Comparison of ENCODE assay signal across 23 mouse cellular contexts in the genomic region with DNA sequence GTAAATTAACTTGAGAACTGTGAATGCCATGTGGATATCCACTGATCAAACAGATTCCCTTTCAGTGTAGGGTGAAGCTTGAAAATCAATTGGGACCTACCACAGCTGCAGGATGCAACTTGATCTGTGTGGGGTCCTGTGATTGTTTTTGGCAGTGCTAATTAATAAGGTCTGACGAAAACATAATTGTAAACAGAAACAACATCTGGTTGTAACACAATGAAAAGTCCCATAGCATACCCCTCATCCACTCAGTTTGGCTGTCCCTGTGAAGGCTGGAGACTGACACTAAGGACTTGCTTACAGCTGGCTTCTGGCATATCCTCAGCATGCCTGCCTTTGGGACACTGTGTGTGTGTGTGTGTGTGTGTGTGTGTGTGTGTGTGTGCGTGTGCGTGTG.
"Had no signal": no experiment of that assay in that cellular context is flagged by ENCODE, and none has a peak within 500 bp of the region (broad histone marks: within the 10 kb centered on the region; RNA-seq: fewer than 3 reads in every experiment).

No protein-coding gene starts in this region.

- H3K4me2 ChIP-seq: kidney, embryonic 15.5 days; limb, embryonic 13.5 days; liver, embryonic 12.5 days; liver, embryonic 15.5 days; midbrain, embryonic 13.5 days; neural tube, embryonic 13.5 days; stomach, embryonic 15.5 days had no signal

- DNase-seq: kidney, adult 8-10 months; kidney, postnatal 10 days; kidney, postnatal 36 days; layer of hippocampus, postnatal 36 days; liver; lung, adult 2 months; lung, postnatal 14 days; retina, postnatal 1 day; right cerebral cortex, postnatal 25 days; spleen, adult 18-20 months; thymus, postnatal 25 days had no signal

- H3K27ac ChIP-seq: kidney, embryonic 15.5 days; left cerebral cortex, adult 2 months; limb, embryonic 13.5 days; liver, embryonic 12.5 days; liver, embryonic 15.5 days; midbrain, embryonic 10.5 days; midbrain, embryonic 13.5 days; neural tube, embryonic 13.5 days; stomach, embryonic 15.5 days had no signal

- H3K27me3 ChIP-seq: kidney, embryonic 15.5 days; limb, embryonic 13.5 days; midbrain, embryonic 13.5 days; neural tube, embryonic 13.5 days; stomach, embryonic 15.5 days had no signal

- H3K36me3 ChIP-seq: kidney, embryonic 15.5 days; limb, embryonic 13.5 days; liver, embryonic 12.5 days; liver, embryonic 15.5 days; midbrain, embryonic 10.5 days; midbrain, embryonic 13.5 days; neural tube, embryonic 13.5 days; stomach, embryonic 15.5 days had no signal

- H3K4me3 ChIP-seq: kidney, embryonic 15.5 days; left cerebral cortex, adult 2 months; limb, embryonic 13.5 days; liver, embryonic 12.5 days; liver, embryonic 15.5 days; megakaryocyte, embryonic 14.5 days; midbrain, embryonic 10.5 days; midbrain, embryonic 13.5 days; myocyte; neural tube, embryonic 13.5 days; stomach, embryonic 15.5 days had no signal

- H3K4me1 ChIP-seq: kidney, embryonic 15.5 days; limb, embryonic 13.5 days; liver, embryonic 12.5 days; liver, embryonic 15.5 days; megakaryocyte, embryonic 14.5 days; midbrain, embryonic 13.5 days; neural tube, embryonic 13.5 days; stomach, embryonic 15.5 days had no signal

- H3K9ac ChIP-seq: kidney, embryonic 15.5 days; limb, embryonic 13.5 days; liver, embryonic 12.5 days; liver, embryonic 15.5 days; midbrain, embryonic 13.5 days; neural tube, embryonic 13.5 days; stomach, embryonic 15.5 days had no signal

- ATAC-seq: liver, embryonic 12.5 days; midbrain, embryonic 13.5 days; midbrain, embryonic 16.5 days had no signal

- H3K9me3 ChIP-seq: kidney, embryonic 15.5 days; limb, embryonic 13.5 days; liver, embryonic 12.5 days; liver, embryonic 15.5 days; megakaryocyte, embryonic 14.5 days; midbrain, embryonic 10.5 days; midbrain, embryonic 13.5 days; neural tube, embryonic 13.5 days; stomach, embryonic 15.5 days had no signal
